Mouse (Mus musculus) A20 (cell line): Measurements from ENCODE around the gene Zbtb22.

Source experiments
- DNase-seq: peaks from one replicate; pipeline ENCODE4 v3.0.0-alpha.2; 2011; ENCODE audit warnings: low read depth, low spot score

Gene Zbtb22

GRCm38 (mm10) chr17:33920282-33921097 is 4.8 kb downstream of the Zbtb22 start:
- peak; percentile 93 for DNase-seq

- no peak for DNase-seq
These were observed 5.7 kb downstream of the Zbtb22 start for GRCm38 (mm10) chr17:33921361-33921760.

GRCm38 (mm10) chr17:33924577-33925283 is 9.0 kb downstream of the Zbtb22 start:
- DNase-seq = peak; percentile 82

GRCm38 (mm10) chr17:33925406-33926116 is 9.9 kb downstream of the Zbtb22 start:
- no peak for DNase-seq

GRCm38 (mm10) chr17:33926207-33926932 is 10.7 kb downstream of the Zbtb22 start:
- no peak for DNase-seq

- DNase-seq = no peak
These were observed 12.7 kb downstream of the Zbtb22 start for GRCm38 (mm10) chr17:33928251-33928947.

- DNase-seq = peak; percentile 95
These were observed 13.9 kb downstream of the Zbtb22 start, which contains the start of gene Rgl2 for GRCm38 (mm10) chr17:33929371-33930279. Rgl2 (plus strand) TSS chr17:33929543.

GRCm38 (mm10) chr17:33930280-33931158 is 14.8 kb downstream of the Zbtb22 start:
- DNase-seq = peak; percentile 85

GRCm38 (mm10) chr17:33931159-33931866 is 15.6 kb downstream of the Zbtb22 start:
- peak; percentile 51 for DNase-seq

- no peak for DNase-seq
These were observed 16.2 kb downstream of the Zbtb22 start for GRCm38 (mm10) chr17:33931947-33932346.

GRCm38 (mm10) chr17:33932448-33932847 is 16.7 kb downstream of the Zbtb22 start:
- DNase-seq = no peak

GRCm38 (mm10) chr17:33932970-33933369 is 17.3 kb downstream of the Zbtb22 start:
- no peak for DNase-seq

- DNase-seq = no peak
These were observed 19.8 kb downstream of the Zbtb22 start for GRCm38 (mm10) chr17:33935422-33936055.

GRCm38 (mm10) chr17:33936993-33937392 is 21.3 kb downstream of the Zbtb22 start:
- no peak for DNase-seq

GRCm38 (mm10) chr17:33938783-33939182 is 23.1 kb downstream of the Zbtb22 start:
- DNase-seq = no peak

- peak; percentile 95 for DNase-seq
These were observed 24.6 kb downstream of the Zbtb22 start, which contains the start of the genes Pfdn6 and Wdr46 for GRCm38 (mm10) chr17:33940206-33940805. Pfdn6 (minus strand) TSS chr17:33940343. Wdr46 (plus strand) TSS chr17:33940660.

GRCm38 (mm10) chr17:33940981-33941380 is 25.3 kb downstream of the Zbtb22 start:
- peak; percentile 66 for DNase-seq
